Mouse (Mus musculus): ENCODE measurements around the gene Pcolce. TPM values are rescaled to one million over a fixed set of nuclear protein-coding genes. Genes with fewer than 3 reads are reported as not detected.

Gene Pcolce
- polyA plus RNA-seq, 1 experiment from 2014 or later: 120 TPM

DNA sequence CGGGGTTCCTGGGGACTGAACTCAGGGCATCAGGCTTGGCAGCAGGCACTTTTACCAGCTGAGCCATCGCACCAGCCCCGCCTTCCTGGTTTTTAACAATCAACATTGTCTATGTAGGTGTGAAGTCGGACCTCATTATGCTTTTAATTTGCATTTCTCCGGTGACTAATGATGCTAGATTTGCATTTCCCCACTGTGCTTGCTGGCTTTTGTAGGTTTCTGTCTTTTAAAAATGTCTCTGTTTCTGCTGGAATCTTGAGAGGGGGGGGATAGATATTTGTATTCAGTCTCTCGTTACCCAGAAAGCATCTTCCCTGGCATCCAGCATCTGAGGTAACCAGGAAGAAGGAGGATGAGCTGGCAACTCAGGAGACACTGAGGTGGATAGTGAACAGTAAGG, 52.0 kb downstream of the Pcolce start:
- WGBS (ENCODE audit: insufficient replicate concordance): 59% methylated on average over 6 of the region's 6 CpGs
- no peaks in the 10 kb centered on the region for H3K36me3 ChIP-seq (ENCODE audit: control insufficient read depth, insufficient read depth, low read length)
- no peak for ATAC-seq (replicated peaks; ENCODE audit: insufficient number of reproducible peaks, low FRiP score, low TSS enrichment)
- H3K27me3 ChIP-seq (ENCODE audit: control insufficient read depth, insufficient read depth, low read length): no peaks in the 10 kb centered on the region
- H3K9ac ChIP-seq (ENCODE audit: low read depth, low read length): no peak overlapping the region
- no peaks in the 10 kb centered on the region for H3K9me3 ChIP-seq (replicated peaks; ENCODE audit: control insufficient read depth, low read length)
- no peak overlapping the region for H3K4me2 ChIP-seq
- no peak overlapping the region for H3K4me3 ChIP-seq (ENCODE audit: low read depth, low read length)
- no peaks in the 10 kb centered on the region for H3K4me1 ChIP-seq (ENCODE audit: control insufficient read depth, insufficient read depth, low read length)
- H3K27ac ChIP-seq (ENCODE audit: low read depth, low read length): no peak overlapping the region

Other genes starting within 250 kb of the Pcolce start
- 0.03 and 0.11 TPM in 2 replicates for gene Zan, start 136.7 kb downstream of the Pcolce start, polyA plus RNA-seq (2014; fragmentation: Nextera tagmentation; extraction: Ambion mirVana)
- 46.5 and 50.0 TPM in 2 replicates for gene Pop7, start 111.3 kb downstream of the Pcolce start, polyA plus RNA-seq (2014; fragmentation: Nextera tagmentation; extraction: Ambion mirVana)
- gene Gigyf1, start 95.2 kb downstream of the Pcolce start, polyA plus RNA-seq (2014; fragmentation: Nextera tagmentation; extraction: Ambion mirVana): 6.8 and 9.5 TPM in 2 replicates
- gene Epo, start 80.5 kb downstream of the Pcolce start, polyA plus RNA-seq (2014; fragmentation: Nextera tagmentation; extraction: Ambion mirVana): not detected in 2 replicates
- 307 and 318 TPM in 2 replicates for gene Gnb2, start 80.3 kb downstream of the Pcolce start, polyA plus RNA-seq (2014; fragmentation: Nextera tagmentation; extraction: Ambion mirVana)
- 0.65 and 1.0 TPM in 2 replicates for gene Actl6b, start 60.3 kb downstream of the Pcolce start, polyA plus RNA-seq (2014; fragmentation: Nextera tagmentation; extraction: Ambion mirVana)
- gene Tfr2, start 43.9 kb downstream of the Pcolce start, polyA plus RNA-seq (2014; fragmentation: Nextera tagmentation; extraction: Ambion mirVana): 2.3 and 3.5 TPM in 2 replicates
- 13.9 and 16.0 TPM in 2 replicates for gene Mospd3, start 12.7 kb downstream of the Pcolce start, polyA plus RNA-seq (2014; fragmentation: Nextera tagmentation; extraction: Ambion mirVana)
- not detected in 2 replicates for gene Fbxo24, start 15.2 kb upstream of the Pcolce start, polyA plus RNA-seq (2014; fragmentation: Nextera tagmentation; extraction: Ambion mirVana)
- gene Lrch4, start 15.3 kb upstream of the Pcolce start, polyA plus RNA-seq (2014; fragmentation: Nextera tagmentation; extraction: Ambion mirVana): 26.0 and 28.0 TPM in 2 replicates
- gene Gm20605, start 15.4 kb upstream of the Pcolce start, polyA plus RNA-seq (2014; fragmentation: Nextera tagmentation; extraction: Ambion mirVana): 5.9 and 6.5 TPM in 2 replicates
- 3.9 and 5.6 TPM in 2 replicates for gene Sap25, start 27.6 kb upstream of the Pcolce start, polyA plus RNA-seq (2014; fragmentation: Nextera tagmentation; extraction: Ambion mirVana)
- gene Irs3, start 31.9 kb upstream of the Pcolce start, polyA plus RNA-seq (2014; fragmentation: Nextera tagmentation; extraction: Ambion mirVana): 0.23 TPM in 2 replicates
- gene Agfg2, start 70.9 kb upstream of the Pcolce start, polyA plus RNA-seq (2014; fragmentation: Nextera tagmentation; extraction: Ambion mirVana): 19.9 TPM in 2 replicates
- 0.47 and 1.0 TPM in 2 replicates for gene Nyap1, start 127.8 kb upstream of the Pcolce start, polyA plus RNA-seq (2014; fragmentation: Nextera tagmentation; extraction: Ambion mirVana)
- 139 and 147 TPM in 2 replicates for gene Tsc22d4, start 131.9 kb upstream of the Pcolce start, polyA plus RNA-seq (2014; fragmentation: Nextera tagmentation; extraction: Ambion mirVana)
- gene Ppp1r35, start 165.1 kb upstream of the Pcolce start, polyA plus RNA-seq (2014; fragmentation: Nextera tagmentation; extraction: Ambion mirVana): 29.9 and 35.3 TPM in 2 replicates
- 7.4 and 9.2 TPM in 2 replicates for gene Mepce, start 173.9 kb upstream of the Pcolce start, polyA plus RNA-seq (2014; fragmentation: Nextera tagmentation; extraction: Ambion mirVana)
- 12.4 and 13.7 TPM in 2 replicates for gene Zcwpw1, start 174.0 kb upstream of the Pcolce start, polyA plus RNA-seq (2014; fragmentation: Nextera tagmentation; extraction: Ambion mirVana)
- 2.1 and 2.9 TPM in 2 replicates for gene Pilra, start 222.5 kb upstream of the Pcolce start, polyA plus RNA-seq (2014; fragmentation: Nextera tagmentation; extraction: Ambion mirVana)
- gene Pilrb1, start 244.3 kb upstream of the Pcolce start, polyA plus RNA-seq (2014; fragmentation: Nextera tagmentation; extraction: Ambion mirVana): 0.13 and 0.84 TPM in 2 replicates